Mouse (Mus musculus) lung, postnatal 0 days (tissue): ENCODE measurements around the gene Gprc5a. TPM values are rescaled to one million over a fixed set of nuclear protein-coding genes. Genes with fewer than 3 reads are reported as not detected.

Source experiments
- ATAC-seq: fragments of 200-750 bp; cut with Nextera tagmentation; 2 replicates; pipeline ENCODE4 v1.8.0; 2017; ENCODE audit warnings: moderate library complexity
- DNase-seq: peaks from one replicate; pipeline ENCODE4 v3.0.0-alpha.2; 2016; ENCODE audit warnings: low spot score
- H3K27ac ChIP-seq: fragments of 300-500 bp; sonication (generic); 2 replicates; pipeline ENCODE4 v1.5.1; 2014; ENCODE audit warnings: antibody characterized with exemption, mild to moderate bottlenecking, low read length, mixed read lengths
- H3K27me3 ChIP-seq: fragments of 300-500 bp; sonication (generic); replicated peaks from 2 replicates; pipeline ENCODE4 v1.6.1; 2014; ENCODE audit warnings: low read length, mixed read lengths; ENCODE audit not compliant: insufficient read depth
- H3K36me3 ChIP-seq: fragments of 300-500 bp; sonication (generic); 2 replicates; pipeline ENCODE4 v1.6.1; 2014; ENCODE audit warnings: low read length, mixed read lengths; ENCODE audit not compliant: insufficient read depth
- H3K4me1 ChIP-seq: fragments of 300-500 bp; sonication (generic); 2 replicates; pipeline ENCODE4 v1.6.1; 2014; ENCODE audit warnings: antibody characterized with exemption, low read depth, low read length, mixed read lengths; ENCODE audit not compliant: insufficient read depth
- H3K4me2 ChIP-seq: fragments of 300-500 bp; sonication (generic); replicated peaks from 2 replicates; pipeline ENCODE4 v1.6.1; 2014; ENCODE audit warnings: low read depth, mild to moderate bottlenecking, low read length, moderate library complexity, mixed read lengths
- H3K4me3 ChIP-seq: fragments of 300-500 bp; sonication (generic); 2 replicates; pipeline ENCODE4 v1.5.1; 2014; ENCODE audit warnings: low read depth, low read length
- H3K9ac ChIP-seq: fragments of 300-500 bp; sonication (generic); replicated peaks from 2 replicates; pipeline ENCODE4 v1.6.1; 2014; ENCODE audit warnings: low read depth, mild to moderate bottlenecking
- H3K9me3 ChIP-seq: fragments of 300-500 bp; sonication (generic); 2 replicates; pipeline ENCODE4 v1.6.1; 2016; ENCODE audit warnings: low read length, mixed read lengths
- CTCF ChIP-seq: IDR thresholded peaks from 2 replicates; pipeline ENCODE4 v1.5.1; 2016; ENCODE audit warnings: antibody characterized with exemption, mild to moderate bottlenecking
- EP300 ChIP-seq: IDR thresholded peaks from 2 replicates; pipeline ENCODE4 v1.6.1; 2016; ENCODE audit warnings: antibody characterized with exemption, mild to moderate bottlenecking, control low read depth
- WGBS: fragments of 180-500 bp; shearing (Covaris S2); extraction: QIAGEN DNeasy Blood & Tissue Kit; methylation state at CpG from one replicate; pipeline ENCODE4 v1.1.7; 2014; 5-methylcytosine and 5-hydroxymethylcytosine counted together
- polyA plus RNA-seq: library from polyadenylated mRNA; unstranded; fragments of >200 nt; fragmentation: Nextera tagmentation; extraction: Ambion mirVana; gene quantifications from 2 replicates; pipeline ENCODE4 v1.2.1, GENCODE M21; 2015

The Gprc5a gene
- polyA plus RNA-seq, 1 experiment from 2014 or later = 607 TPM

DNA sequence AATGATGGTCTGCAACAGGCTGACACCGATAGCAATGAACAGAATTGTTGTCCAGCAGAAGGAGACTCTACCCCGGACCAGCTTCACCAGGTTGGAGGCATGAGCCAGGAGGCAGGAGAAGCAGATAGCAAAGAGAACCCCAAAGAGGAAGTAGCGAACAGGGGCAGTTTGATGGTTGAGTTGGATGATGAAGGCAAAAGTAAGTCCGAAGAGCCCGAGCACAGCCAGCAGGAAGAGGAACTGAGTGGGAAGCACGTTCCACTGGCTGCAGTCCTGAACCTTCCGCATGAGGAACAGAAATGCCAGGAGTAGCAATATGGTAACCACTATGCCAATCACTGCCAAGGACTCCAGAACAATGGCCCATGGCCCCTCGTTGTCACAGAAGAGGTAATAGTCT is 51.0 kb downstream of the Gprc5a start:
- DNase-seq (no peak), ATAC-seq (no peak)
- Histone ChIP-seq H3K4me2 (no peak overlapping the region), H3K36me3 (no peaks in the 10 kb centered on the region), H3K27me3 (no peaks in the 10 kb centered on the region), H3K9me3 (no peaks in the 10 kb centered on the region), H3K9ac (no peak overlapping the region), H3K4me3 (no peak overlapping the region), H3K4me1 (no peaks in the 10 kb centered on the region), H3K27ac (no peak overlapping the region)
- TF ChIP-seq CTCF (no peak), EP300 (no peak)
- 87% methylated on average over 8 of the region's 8 CpGs for WGBS

DNA sequence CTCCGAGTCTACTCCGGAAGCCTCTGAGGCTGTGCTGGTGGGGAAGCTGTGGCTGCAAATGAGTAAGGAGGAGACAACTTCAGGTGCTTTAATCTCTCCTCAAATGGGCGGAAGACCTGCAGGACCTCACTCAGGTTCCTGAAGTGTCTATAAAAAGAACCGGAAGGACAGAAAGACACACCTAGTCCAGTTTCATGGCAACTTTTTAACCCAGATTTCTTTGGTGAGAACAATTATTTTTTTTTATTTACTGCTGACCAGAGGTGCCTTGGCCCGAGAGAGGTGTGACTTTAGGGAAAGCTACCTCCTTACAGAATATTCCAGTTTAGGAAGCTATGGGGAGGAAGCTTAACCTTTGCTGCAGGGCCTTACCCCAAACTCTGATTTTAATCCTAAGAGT is 52.7 kb downstream of the Gprc5a start, which contains the start of gene Gprc5d:
Gprc5d (minus strand) TSS at position 101 of the 400 bp plus-strand sequence.
- no peak for ATAC-seq
- 84% methylated on average over 5 of the region's 5 CpGs for WGBS
- no peaks in the 10 kb centered on the region for H3K27me3 ChIP-seq

DNA sequence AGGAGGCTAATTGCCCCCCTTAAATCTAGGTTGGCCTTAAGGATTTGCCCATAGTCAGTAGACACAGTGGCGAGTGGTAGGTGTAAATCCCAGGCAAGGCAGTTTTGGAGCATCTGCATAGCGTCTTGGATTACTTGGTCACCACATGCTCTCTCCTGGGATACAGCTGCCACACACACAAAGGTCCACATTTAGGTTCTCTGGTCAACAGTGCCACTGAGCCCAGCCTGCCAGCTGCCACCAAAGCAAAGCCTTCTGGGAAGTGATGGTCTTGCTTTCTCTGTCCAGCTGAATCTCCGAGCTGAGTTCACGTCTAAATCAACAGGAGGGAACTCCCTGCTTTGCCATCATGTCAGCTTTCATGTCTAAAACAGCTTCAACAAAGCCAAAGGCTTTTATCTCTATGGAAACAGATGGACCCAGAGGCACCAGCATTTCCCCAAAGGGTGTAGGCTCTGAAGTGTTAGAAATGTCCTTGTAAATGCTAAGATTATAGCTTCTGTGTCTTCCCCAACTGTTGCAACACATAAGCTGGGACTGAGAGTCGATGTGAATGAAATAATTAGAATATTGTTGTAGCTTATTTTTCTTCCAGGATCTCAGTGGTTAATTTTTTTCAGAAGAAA is 59.4 kb downstream of the Gprc5a start:
- no peak for DNase-seq
- Histone ChIP-seq H3K4me3 (no peak overlapping the region), H3K4me2 (no peak overlapping the region), H3K4me1 (no peaks in the 10 kb centered on the region), H3K27ac (no peak overlapping the region), H3K9me3 (no peaks in the 10 kb centered on the region), H3K27me3 (no peaks in the 10 kb centered on the region), H3K9ac (no peak overlapping the region), H3K36me3 (no peaks in the 10 kb centered on the region)
- 51% methylated on average over 5 of the region's 5 CpGs for WGBS
- ATAC-seq = no peak
- TF ChIP-seq CTCF = no peak
- no peak for TF ChIP-seq EP300

More for the DNA sequence above, 52.7 kb downstream of the Gprc5a start, which contains the start of gene Gprc5d:
- Histone ChIP-seq H3K27ac (no peak within 1 kb of the TSS), H3K9me3 (no peaks in the 10 kb centered on the region), H3K4me3 (no peak within 1 kb of the TSS), H3K4me1 (no peaks in the 10 kb centered on the region), H3K36me3 (no peaks in the 10 kb centered on the region), H3K4me2 (no peak within 1 kb of the TSS), H3K9ac (no peak within 1 kb of the TSS)
- no peak for DNase-seq
- TF ChIP-seq EP300 (no peak), CTCF (no peak)

- Histone ChIP-seq H3K4me1 (0 out of 2 replicates have a peak, but pooled peaks cover 4% of the 10 kb centered on the region), H3K4me3 (no peak overlapping the region), H3K27ac (no peak overlapping the region), H3K27me3 (no peaks in the 10 kb centered on the region), H3K9ac (no peak overlapping the region), H3K4me2 (no peak overlapping the region), H3K9me3 (no peaks in the 10 kb centered on the region), H3K36me3 (no peaks in the 10 kb centered on the region)
- no peak for ATAC-seq
- TF ChIP-seq CTCF = no peak
- TF ChIP-seq EP300 = no peak
- 84% methylated on average over 7 of the region's 7 CpGs for WGBS
- no peak for DNase-seq
Measured at GRCm38 (mm10) chr6:135133086-135133485, 67.6 kb downstream of the Gprc5a start.

DNA sequence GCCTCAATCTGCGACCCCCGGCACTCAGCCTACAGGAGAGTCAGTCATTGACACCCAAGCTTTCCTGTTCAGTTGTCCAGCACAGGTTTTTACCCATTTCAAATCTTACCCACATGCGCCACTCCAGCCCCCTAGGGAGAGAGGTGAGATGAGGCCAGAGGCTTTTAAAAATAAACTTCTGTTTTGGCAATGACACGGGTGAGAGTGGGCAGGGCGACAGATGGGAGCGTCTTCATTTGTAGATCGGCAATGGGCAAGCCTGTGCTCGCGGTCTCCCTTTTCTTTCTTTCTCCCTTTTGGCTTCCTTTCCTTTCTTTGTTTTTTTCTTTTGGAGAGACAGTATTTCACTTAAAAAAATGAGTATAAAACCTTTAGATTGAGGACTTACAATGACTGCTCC is 68.0 kb downstream of the Gprc5a start:
- TF ChIP-seq EP300 (no peak), CTCF (no peak)
- no peaks in the 10 kb centered on the region for H3K9me3 ChIP-seq
- H3K27me3 ChIP-seq = no peaks in the 10 kb centered on the region
- H3K4me2 ChIP-seq = no peak overlapping the region
- DNase-seq (no peak), ATAC-seq (no peak)
- 0 out of 2 replicates have a peak, but pooled peaks cover 4% of the 10 kb centered on the region for H3K4me1 ChIP-seq
- H3K36me3 ChIP-seq = no peaks in the 10 kb centered on the region
- H3K4me3 ChIP-seq = no peak overlapping the region
- no peak overlapping the region for H3K27ac ChIP-seq
- 92% methylated on average over 9 of the region's 9 CpGs for WGBS
- H3K9ac ChIP-seq = no peak overlapping the region

Other genes with a start within 250 kb of the Gprc5a start
- gene Crebl2, start 235.5 kb upstream of the Gprc5a start, polyA plus RNA-seq = 6.6 and 7.2 TPM in 2 replicates
- 9.3 and 9.8 TPM in 2 replicates for gene Gpr19, start 167.1 kb upstream of the Gprc5a start, polyA plus RNA-seq
- gene Cdkn1b, start 145.2 kb upstream of the Gprc5a start, polyA plus RNA-seq = 43.4 and 46.2 TPM in 2 replicates
- 3.5 and 4.2 TPM in 2 replicates for gene Apold1, start 83.9 kb upstream of the Gprc5a start, polyA plus RNA-seq
- gene Ddx47, start 54.0 kb upstream of the Gprc5a start, polyA plus RNA-seq = 91.6 and 97.1 TPM in 2 replicates
- not detected in 2 replicates for gene Gprc5d, start 52.6 kb downstream of the Gprc5a start, polyA plus RNA-seq
- gene Fam234b, start 132.3 kb downstream of the Gprc5a start, polyA plus RNA-seq = 5.7 and 6.1 TPM in 2 replicates
- 16.3 and 16.5 TPM in 2 replicates for gene Hebp1, start 132.4 kb downstream of the Gprc5a start, polyA plus RNA-seq
- 2.9 and 5.5 TPM in 2 replicates for gene Gsg1, start 188.7 kb downstream of the Gprc5a start, polyA plus RNA-seq
- gene Pbp2, start 244.8 kb downstream of the Gprc5a start, polyA plus RNA-seq = 0.42 and 1.6 TPM in 2 replicates